ENCODE assay signal across 27 mouse cellular contexts in genomic region chr2:163469711-163470110, GRCm38 (mm10). TPM values are rescaled to one million over a fixed set of nuclear protein-coding genes. Genes with fewer than 3 reads are reported as not detected.
DNase-seq lines count a peak whose midpoint lies in the region; ATAC-seq and TF ChIP-seq lines count a peak whose summit lies in the region.
"Had no signal": no experiment of that assay in that cellular context is flagged by ENCODE, and none has a peak within 500 bp of the region (broad histone marks: within the 10 kb centered on the region; RNA-seq: fewer than 3 reads in every experiment).

No protein-coding gene starts in this region.

- no peak overlapping the region for H3K27ac ChIP-seq in heart, embryonic 12.5 days (ENCODE audit: poor library complexity, severe bottlenecking)
- H3K27ac ChIP-seq in brown adipose tissue, adult 24 weeks (replicated peaks; ENCODE audit: low read depth, low read length) = peak overlapping the region; percentile 25; the same call in 1 of the 2 replicates
- H3K27ac ChIP-seq: forebrain, embryonic 10.5 days; forebrain, embryonic 15.5 days; heart, embryonic 10.5 days; hindbrain, embryonic 10.5 days; hindbrain, embryonic 13.5 days; intestine, embryonic 15.5 days had no signal

- no peak overlapping the region for H3K4me3 ChIP-seq in heart, embryonic 12.5 days
- 0 out of 2 replicates have a peak overlapping the region, but pooled peaks have one; percentile 17 for H3K4me3 ChIP-seq in E14TG2a.4 (replicated peaks; ENCODE audit: low read length)
- no peak overlapping the region for H3K4me3 ChIP-seq in brown adipose tissue, adult 24 weeks (ENCODE audit: insufficient read depth, low read depth, low read length)
- H3K4me3 ChIP-seq: forebrain, embryonic 10.5 days; forebrain, embryonic 15.5 days; heart, embryonic 10.5 days; hindbrain, embryonic 10.5 days; hindbrain, embryonic 13.5 days; intestine, embryonic 15.5 days had no signal

- peaks cover 23% of the 10 kb centered on the region for H3K4me1 ChIP-seq in heart, embryonic 12.5 days (replicated peaks)
- peaks cover 80% of the 10 kb centered on the region for H3K4me1 ChIP-seq in E14TG2a.4 (replicated peaks; ENCODE audit: low read depth, low read length)
- peaks cover 8% of the 10 kb centered on the region for H3K4me1 ChIP-seq in brown adipose tissue, adult 24 weeks (ENCODE audit: control insufficient read depth, insufficient read depth, insufficient read length, low read length)

- no peaks in the 10 kb centered on the region for H3K9me3 ChIP-seq in heart, embryonic 12.5 days (replicated peaks)
- H3K9me3 ChIP-seq in E14TG2a.4 (ENCODE audit: low read length) = no peaks in the 10 kb centered on the region
- H3K9me3 ChIP-seq: forebrain, embryonic 10.5 days; forebrain, embryonic 15.5 days; heart, embryonic 10.5 days; hindbrain, embryonic 10.5 days; hindbrain, embryonic 13.5 days; intestine, embryonic 15.5 days had no signal

- WGBS in heart, embryonic 12.5 days = 92% methylated on average over 15 of the region's 15 CpGs

- H3K4me2 ChIP-seq in heart, embryonic 12.5 days = no peak overlapping the region
- H3K4me2 ChIP-seq: forebrain, embryonic 15.5 days; hindbrain, embryonic 13.5 days; intestine, embryonic 15.5 days had no signal

- peaks cover 24% of the 10 kb centered on the region for H3K36me3 ChIP-seq in heart, embryonic 12.5 days
- peaks cover 54% of the 10 kb centered on the region for H3K36me3 ChIP-seq in E14TG2a.4 (ENCODE audit: insufficient read depth, low read length)

- peak; percentile 16 for DNase-seq in cerebellum, adult 9-11 months
- no peak for DNase-seq in cerebellum, postnatal 36 days
- peak; percentile 91 for DNase-seq in heart, adult 11 months
- DNase-seq: adrenal gland, adult 8-10 months; adrenal gland, postnatal 25 days; cerebellum, adult 2 months; gastrocnemius, postnatal 10 days; kidney, adult 11 months; kidney, adult 8-10 months had no signal

- no peaks in the 10 kb centered on the region; the same call in 1 of the 2 replicates for H3K27me3 ChIP-seq in heart, embryonic 12.5 days (replicated peaks)
- H3K27me3 ChIP-seq in E14TG2a.4 (ENCODE audit: insufficient read depth, low read length) = no peaks in the 10 kb centered on the region
- H3K27me3 ChIP-seq: forebrain, embryonic 15.5 days; hindbrain, embryonic 13.5 days; intestine, embryonic 15.5 days had no signal

- no peak overlapping the region for H3K9ac ChIP-seq in heart, embryonic 12.5 days
- H3K9ac ChIP-seq: forebrain, embryonic 15.5 days; hindbrain, embryonic 13.5 days; intestine, embryonic 15.5 days had no signal

- TF ChIP-seq CTCF in E14TG2a.4 (conservative IDR thresholded peaks at IDR 0.05; ENCODE audit: low read length) = no peak

- no peak for ATAC-seq in heart, embryonic 12.5 days (ENCODE audit: insufficient number of reproducible peaks, low FRiP score)
- ATAC-seq: activated CD4-positive, CD25-positive, alpha-beta regulatory T cell, adult 4 months; CD4-positive, CD25-positive, alpha-beta regulatory T cell, adult 4 months; forebrain, embryonic 15.5 days; hindbrain, embryonic 16.5 days; intestine, embryonic 15.5 days had no signal

RNA-seq across cellular contexts. Expression of gene Fitm2, which starts 2.7 kb away (rescaled TPM):
- 14.2 and 15.5 TPM in 2 replicates for polyA plus RNA-seq in heart, embryonic 12.5 days (2016; fragmentation: Nextera tagmentation; extraction: Ambion mirVana)
- polyA plus RNA-seq in brown adipose tissue, adult 24 weeks (2012; ENCODE audit: insufficient read depth, insufficient read length, missing spikeins) = 70.9 and 77.8 TPM in 2 replicates

RNA-seq across cellular contexts. Expression of gene R3hdml, which starts 22.4 kb away (rescaled TPM):
- polyA plus RNA-seq in heart, embryonic 12.5 days (2016; fragmentation: Nextera tagmentation; extraction: Ambion mirVana) = not detected in 2 replicates
- not detected in 2 replicates for polyA plus RNA-seq in brown adipose tissue, adult 24 weeks (2012; ENCODE audit: insufficient read depth, insufficient read length, missing spikeins)
- polyA plus RNA-seq: activated CD4-positive, CD25-positive, alpha-beta regulatory T cell, adult 4 months; brain, embryonic 14.5 days; CD4-positive, CD25-positive, alpha-beta regulatory T cell, adult 4 months; cerebellum, adult 2 months; embryonic facial prominence, embryonic 11.5 days; forebrain, embryonic 10.5 days; forebrain, embryonic 15.5 days; heart, embryonic 14.5 days; heart, postnatal 0 days; hindbrain, embryonic 10.5 days; hindbrain, embryonic 13.5 days had no signal

RNA-seq across cellular contexts. Expression of gene Gdap1l1, which starts 31.4 kb away (rescaled TPM):
- polyA plus RNA-seq in heart, embryonic 12.5 days (2016; fragmentation: Nextera tagmentation; extraction: Ambion mirVana) = 0.19 and 0.63 TPM in 2 replicates
- polyA plus RNA-seq in brown adipose tissue, adult 24 weeks (2012; ENCODE audit: insufficient read depth, insufficient read length, missing spikeins) = not detected in 2 replicates
- polyA plus RNA-seq: activated CD4-positive, CD25-positive, alpha-beta regulatory T cell, adult 4 months; CD4-positive, CD25-positive, alpha-beta regulatory T cell, adult 4 months; heart, postnatal 0 days had no signal

RNA-seq across cellular contexts. Expression of gene Hnf4a, which starts 36.9 kb away (rescaled TPM):
- polyA plus RNA-seq in heart, embryonic 12.5 days (2016; fragmentation: Nextera tagmentation; extraction: Ambion mirVana) = 0.17 and 0.18 TPM in 2 replicates
- not detected in 2 replicates for polyA plus RNA-seq in brown adipose tissue, adult 24 weeks (2012; ENCODE audit: insufficient read depth, insufficient read length, missing spikeins)
- polyA plus RNA-seq: activated CD4-positive, CD25-positive, alpha-beta regulatory T cell, adult 4 months; C2C12; CD4-positive, CD25-positive, alpha-beta regulatory T cell, adult 4 months; embryonic facial prominence, embryonic 11.5 days; embryonic facial prominence, embryonic 14.5 days; forebrain, embryonic 10.5 days; forebrain, embryonic 15.5 days; heart, embryonic 14.5 days; heart, postnatal 0 days; hindbrain, embryonic 10.5 days; hindbrain, embryonic 16.5 days had no signal

RNA-seq across cellular contexts. Expression of gene Oser1, which starts 45.2 kb away (rescaled TPM):
- polyA plus RNA-seq in heart, embryonic 12.5 days (2016; fragmentation: Nextera tagmentation; extraction: Ambion mirVana) = 55.3 and 57.2 TPM in 2 replicates
- 22.5 and 24.0 TPM in 2 replicates for polyA plus RNA-seq in brown adipose tissue, adult 24 weeks (2012; ENCODE audit: insufficient read depth, insufficient read length, missing spikeins)

Comparison
In these comparisons a context has a peak if more than half of its experiments do, and no peak if none do; other contexts are left out.
1. DNase-seq: peak in cerebellum, adult 9-11 months (single experiment) and heart, adult 11 months (single experiment); none in cerebellum, postnatal 36 days (0 of 2).